Mouse (Mus musculus) kidney, embryonic 16.5 days (tissue): Measurements from ENCODE around the gene Ankrd17. TPM values are rescaled to one million over a fixed set of nuclear protein-coding genes. Genes with fewer than 3 reads are reported as not detected.

Source experiments
- ATAC-seq: fragments of 200-750 bp; cut with Nextera tagmentation; 2 replicates; pipeline ENCODE4 v1.8.0; 2017; ENCODE audit warnings: moderate TSS enrichment; ENCODE audit not compliant: low FRiP score, low TSS enrichment
- H3K27ac ChIP-seq: fragments of 300-500 bp; sonication (generic); 2 replicates; pipeline ENCODE4 v1.5.1; 2014; ENCODE audit warnings: low read length
- H3K27me3 ChIP-seq: fragments of 300-500 bp; sonication (generic); 2 replicates; pipeline ENCODE4 v1.6.1; 2014; ENCODE audit warnings: low read length, control low read depth, mixed read lengths; ENCODE audit not compliant: insufficient read depth
- H3K36me3 ChIP-seq: fragments of 300-500 bp; sonication (generic); 2 replicates; pipeline ENCODE4 v1.6.1; 2014; ENCODE audit warnings: low read length, control low read depth, mixed read lengths; ENCODE audit not compliant: insufficient read depth
- H3K4me1 ChIP-seq: fragments of 300-500 bp; sonication (generic); 2 replicates; pipeline ENCODE4 v1.6.1; 2014; ENCODE audit warnings: low read length, control low read depth, mixed read lengths; ENCODE audit not compliant: insufficient read depth
- H3K4me2 ChIP-seq: fragments of 300-500 bp; sonication (generic); replicated peaks from 2 replicates; pipeline ENCODE4 v1.6.1; 2014; ENCODE audit warnings: low read depth, low read length
- H3K4me3 ChIP-seq: fragments of 300-500 bp; sonication (generic); 2 replicates; pipeline ENCODE4 v1.5.1; 2014; ENCODE audit warnings: mild to moderate bottlenecking, low read length
- H3K9ac ChIP-seq: fragments of 300-500 bp; sonication (generic); replicated peaks from 2 replicates; pipeline ENCODE4 v1.6.1; 2014; ENCODE audit warnings: low read length
- H3K9me3 ChIP-seq: fragments of 300-500 bp; sonication (generic); 2 replicates; pipeline ENCODE4 v1.6.1; 2016; ENCODE audit warnings: low read length, control low read depth
- WGBS: fragments of 180-500 bp; shearing (Covaris S2); extraction: QIAGEN DNeasy Blood & Tissue Kit; methylation state at CpG from one replicate; pipeline ENCODE4 v1.1.7; 2014; 5-methylcytosine and 5-hydroxymethylcytosine counted together
- polyA plus RNA-seq: library from polyadenylated mRNA; unstranded; fragments of >200 nt; fragmentation: Nextera tagmentation; extraction: Ambion mirVana; gene quantifications from 2 replicates; pipeline ENCODE4 v1.2.1, GENCODE M21; 2015

Gene Ankrd17
- polyA plus RNA-seq, 1 experiment from 2014 or later = 21.1 TPM

DNA sequence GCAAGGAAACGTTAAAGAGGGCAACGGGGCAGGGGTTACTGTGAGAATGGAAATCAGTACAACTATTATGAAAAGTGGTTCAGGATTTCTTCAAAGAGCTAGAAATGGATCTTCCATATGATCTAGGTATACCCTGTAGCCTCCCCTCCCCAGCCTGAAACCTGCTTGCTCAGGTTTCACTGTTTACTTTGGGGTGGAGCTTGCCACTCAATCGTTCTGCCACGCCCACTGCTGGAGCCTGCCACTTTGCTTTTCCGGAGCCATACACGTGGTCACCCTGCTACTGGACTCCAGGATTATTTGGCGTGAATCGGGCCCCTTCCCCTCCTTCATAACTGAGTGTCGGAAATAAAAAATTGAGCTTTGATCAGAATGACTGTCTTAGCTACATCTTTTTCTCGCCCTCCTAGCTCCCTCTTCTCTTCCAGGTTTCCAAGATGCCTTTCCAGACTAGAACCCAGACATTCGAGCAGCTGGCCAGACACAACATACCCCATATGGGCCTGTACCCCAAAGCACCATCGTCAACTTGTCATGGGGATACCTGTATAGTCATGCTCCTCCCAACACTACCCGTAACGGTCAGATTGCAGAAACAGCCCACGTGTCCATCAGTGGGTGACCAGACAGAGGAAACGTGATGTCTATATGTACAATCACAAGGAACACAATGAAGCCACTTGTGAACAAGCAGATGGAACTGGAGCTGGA, 166.3 kb downstream of the Ankrd17 start:
- H3K9ac ChIP-seq = no peak overlapping the region
- H3K4me2 ChIP-seq = peak overlapping the region; percentile 12; the same call in 1 of the 2 replicates
- H3K27me3 ChIP-seq = no peaks in the 10 kb centered on the region
- H3K27ac ChIP-seq = no peak overlapping the region
- H3K9me3 ChIP-seq = no peaks in the 10 kb centered on the region
- no peak for ATAC-seq
- no peaks in the 10 kb centered on the region for H3K4me1 ChIP-seq
- H3K36me3 ChIP-seq = no peaks in the 10 kb centered on the region
- H3K4me3 ChIP-seq = no peak overlapping the region
- WGBS = 45% methylated on average over 16 of the region's 16 CpGs

DNA sequence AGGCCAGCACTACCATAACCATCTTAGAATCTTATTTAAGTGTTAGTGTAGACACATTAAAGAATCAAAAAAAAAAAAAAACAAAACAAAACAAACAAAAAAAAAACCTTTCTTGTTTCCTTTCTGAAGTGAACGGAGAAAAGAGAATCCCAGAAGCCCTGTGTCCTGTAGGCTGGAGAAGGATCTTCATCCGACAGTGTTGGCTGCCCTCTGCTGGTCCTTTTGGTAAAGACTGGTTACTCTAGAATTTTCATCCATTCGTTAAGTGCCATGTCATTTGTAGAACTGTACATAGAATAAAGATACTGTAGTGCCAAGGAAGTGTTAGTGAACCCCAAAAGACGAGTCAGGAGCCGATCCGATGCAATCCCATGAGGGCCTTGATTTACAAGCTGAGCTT, 171.5 kb downstream of the Ankrd17 start:
- Histone ChIP-seq H3K27ac (no peak overlapping the region), H3K4me1 (no peaks in the 10 kb centered on the region), H3K4me3 (no peak overlapping the region), H3K27me3 (no peaks in the 10 kb centered on the region), H3K4me2 (no peak overlapping the region), H3K9me3 (no peaks in the 10 kb centered on the region), H3K9ac (no peak overlapping the region), H3K36me3 (no peaks in the 10 kb centered on the region)
- 24% methylated on average over 6 of the region's 6 CpGs for WGBS
- ATAC-seq = no peak

DNA sequence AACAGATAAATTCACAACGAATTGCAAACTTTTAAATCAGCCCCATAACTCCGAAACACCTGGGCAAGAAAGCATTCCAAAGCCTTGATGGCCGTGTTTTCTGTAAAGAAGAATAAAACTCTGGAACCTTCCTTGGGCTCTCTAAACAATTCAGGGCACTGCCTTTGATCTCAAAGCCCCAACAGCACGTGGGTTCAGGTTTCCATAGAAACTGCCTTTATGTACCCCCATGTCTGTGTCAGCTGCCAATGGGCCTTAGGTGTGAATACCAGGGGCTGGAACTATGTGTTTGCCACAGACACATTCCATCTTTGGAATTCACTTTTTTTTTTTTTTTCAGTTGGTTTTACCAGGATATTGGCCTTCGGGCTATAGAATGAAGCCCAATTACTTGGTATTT, 183.6 kb downstream of the Ankrd17 start:
- Histone ChIP-seq H3K4me2 (no peak overlapping the region), H3K27me3 (no peaks in the 10 kb centered on the region), H3K4me1 (no peaks in the 10 kb centered on the region), H3K4me3 (no peak overlapping the region), H3K9me3 (no peaks in the 10 kb centered on the region; the same call in 1 of the 2 replicates), H3K9ac (no peak overlapping the region), H3K36me3 (no peaks in the 10 kb centered on the region), H3K27ac (no peak overlapping the region)
- WGBS = 60% methylated on average over 5 of the region's 5 CpGs
- ATAC-seq = no peak

DNA sequence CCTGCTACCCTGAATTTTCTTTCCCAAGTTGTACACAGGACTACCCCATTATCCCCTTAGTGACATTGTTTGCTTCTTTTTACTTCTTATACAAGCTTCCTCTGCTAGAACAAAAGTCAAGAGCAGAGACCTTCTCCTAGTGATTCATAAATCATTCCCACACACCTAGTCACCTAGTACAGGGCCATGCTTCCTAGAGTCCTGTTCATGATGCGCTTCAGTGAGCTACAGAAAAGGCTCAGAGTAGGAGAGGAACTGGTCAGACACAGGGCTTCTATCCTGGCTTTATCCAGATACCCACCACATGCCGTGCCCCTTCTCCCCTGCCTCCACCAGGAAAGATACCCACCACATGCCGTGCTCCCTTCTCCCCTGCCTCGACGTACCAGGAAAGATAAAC, 187.3 kb downstream of the Ankrd17 start:
- H3K4me2 ChIP-seq = no peak overlapping the region
- peak; percentile 84 for ATAC-seq
- H3K36me3 ChIP-seq = no peaks in the 10 kb centered on the region
- WGBS = 64% methylated on average over 5 of the region's 5 CpGs
- no peaks in the 10 kb centered on the region for H3K9me3 ChIP-seq
- H3K27ac ChIP-seq = no peak overlapping the region
- H3K9ac ChIP-seq = no peak overlapping the region
- no peaks in the 10 kb centered on the region for H3K4me1 ChIP-seq
- H3K27me3 ChIP-seq = no peaks in the 10 kb centered on the region
- H3K4me3 ChIP-seq = no peak overlapping the region

DNA sequence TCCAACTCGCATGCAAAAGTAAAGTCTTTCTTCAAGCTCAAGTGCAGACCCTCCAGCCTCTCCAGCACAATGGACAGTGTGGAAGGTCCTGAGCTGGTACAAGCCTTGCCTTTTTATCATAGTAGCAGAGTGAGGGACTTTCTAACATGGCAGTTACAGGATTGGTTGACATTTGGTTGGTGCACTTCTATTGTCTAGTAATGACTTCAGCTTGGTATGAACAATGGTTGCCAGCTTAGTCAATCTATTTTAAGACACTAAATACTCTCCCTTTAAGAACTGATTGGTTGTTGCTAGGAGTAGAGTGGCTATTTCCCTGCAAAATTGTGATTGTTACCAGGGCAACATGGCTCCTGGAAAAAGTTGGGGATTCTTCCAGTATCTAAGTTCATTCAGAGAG, 188.3 kb downstream of the Ankrd17 start:
- no peaks in the 10 kb centered on the region for H3K9me3 ChIP-seq
- no peaks in the 10 kb centered on the region for H3K36me3 ChIP-seq
- no peak for ATAC-seq
- H3K4me3 ChIP-seq = no peak overlapping the region
- H3K4me2 ChIP-seq = no peak overlapping the region
- no peaks in the 10 kb centered on the region for H3K4me1 ChIP-seq
- WGBS = 97% methylated on average over 1 of the region's 1 CpGs
- H3K9ac ChIP-seq = no peak overlapping the region
- H3K27ac ChIP-seq = no peak overlapping the region
- H3K27me3 ChIP-seq = no peaks in the 10 kb centered on the region

Other genes starting within 250 kb of the Ankrd17 start
- 29.8 and 33.4 TPM in 2 replicates for gene Cox18, start 142.6 kb downstream of the Ankrd17 start, polyA plus RNA-seq
- 6.5 and 7.0 TPM in 2 replicates for gene Gm9958, start 627 bp upstream of the Ankrd17 start, polyA plus RNA-seq
- gene Alb, start 94.3 kb upstream of the Ankrd17 start, polyA plus RNA-seq = 15.6 and 20.6 TPM in 2 replicates
- 122 and 139 TPM in 2 replicates for gene Afp, start 124.2 kb upstream of the Ankrd17 start, polyA plus RNA-seq
- 11.6 and 12.8 TPM in 2 replicates for gene Afm, start 152.4 kb upstream of the Ankrd17 start, polyA plus RNA-seq
- gene 5830473C10Rik, start 194.5 kb upstream of the Ankrd17 start, polyA plus RNA-seq = 0.35 and 0.39 TPM in 2 replicates